Mouse (Mus musculus) olfactory bulb, adult 2 months (tissue): Measurements from ENCODE around the gene Oaz1.

Source experiments
- CTCF ChIP-seq: fragments of 200-500 bp; IDR thresholded peaks from 2 replicates; pipeline ENCODE4 v1.5.1; 2012; ENCODE audit warnings: low read depth, mild to moderate bottlenecking, low read length, moderate library complexity; ENCODE audit not compliant: insufficient read depth
- POLR2A ChIP-seq: fragments of 200-500 bp; IDR thresholded peaks from 2 replicates; pipeline ENCODE4 v1.6.1; 2012; ENCODE audit warnings: mild to moderate bottlenecking, low read depth, low read length, moderate library complexity; ENCODE audit not compliant: insufficient read depth

GRCm38 (mm10) chr10:80793803-80794202 lies 32.7 kb upstream of the Oaz1 start:
- TF ChIP-seq CTCF, result no peak
- TF ChIP-seq POLR2A, result no peak
